Mouse (Mus musculus) heart, embryonic 11.5 days (tissue): Measurements from ENCODE around the gene Itgad. TPM values are rescaled to one million over a fixed set of nuclear protein-coding genes. Genes with fewer than 3 reads are reported as not detected.

ENCODE experiments used
- ATAC-seq: fragments of 200-750 bp; cut with Nextera tagmentation; replicated peaks from 2 replicates; pipeline ENCODE4 v1.8.0; 2017; ENCODE audit warnings: moderate library complexity; ENCODE audit not compliant: insufficient number of reproducible peaks, low FRiP score, low TSS enrichment
- H3K27ac ChIP-seq: fragments of 300-500 bp; sonication (generic); 2 replicates; pipeline ENCODE4 v1.5.1; 2014; ENCODE audit warnings: mild to moderate bottlenecking, low read depth, low read length
- H3K27me3 ChIP-seq: fragments of 300-500 bp; sonication (generic); 2 replicates; pipeline ENCODE4 v1.6.1; 2014; ENCODE audit warnings: mild to moderate bottlenecking, low read length, mixed read lengths; ENCODE audit not compliant: control insufficient read depth, insufficient read depth
- H3K36me3 ChIP-seq: fragments of 300-500 bp; sonication (generic); 2 replicates; pipeline ENCODE4 v1.6.1; 2014; ENCODE audit warnings: mild to moderate bottlenecking, low read length, moderate library complexity, mixed read lengths; ENCODE audit not compliant: control insufficient read depth, insufficient read depth
- H3K4me1 ChIP-seq: fragments of 300-500 bp; sonication (generic); 2 replicates; pipeline ENCODE4 v1.6.1; 2014; ENCODE audit warnings: low read length; ENCODE audit not compliant: control insufficient read depth, insufficient read depth
- H3K4me2 ChIP-seq: fragments of 300-500 bp; sonication (generic); 2 replicates; pipeline ENCODE4 v1.6.1; 2014; ENCODE audit warnings: mild to moderate bottlenecking, moderate library complexity
- H3K4me3 ChIP-seq: fragments of 300-500 bp; sonication (generic); 2 replicates; pipeline ENCODE4 v1.5.1; 2014; ENCODE audit warnings: low read depth, low read length
- H3K9ac ChIP-seq: fragments of 300-500 bp; sonication (generic); 2 replicates; pipeline ENCODE4 v1.6.1; 2014; ENCODE audit warnings: mild to moderate bottlenecking, low read depth, low read length, moderate library complexity
- H3K9me3 ChIP-seq: fragments of 300-500 bp; sonication (generic); replicated peaks from 2 replicates; pipeline ENCODE4 v1.6.1; 2016; ENCODE audit warnings: low read length; ENCODE audit not compliant: control insufficient read depth
- WGBS: fragments of 180-500 bp; shearing (Covaris S2); extraction: QIAGEN DNeasy Blood & Tissue Kit; methylation state at CpG from one replicate; pipeline ENCODE4 v1.1.7; 2014; ENCODE audit not compliant: insufficient replicate concordance; 5-methylcytosine and 5-hydroxymethylcytosine counted together
- polyA plus RNA-seq: library from polyadenylated mRNA; unstranded; fragments of >200 nt; fragmentation: Nextera tagmentation; extraction: Ambion mirVana; gene quantifications from 2 replicates; pipeline ENCODE4 v1.2.1, GENCODE M21; 2014

The Itgad gene
- polyA plus RNA-seq, 1 experiment from 2014 or later, result not detected

DNA sequence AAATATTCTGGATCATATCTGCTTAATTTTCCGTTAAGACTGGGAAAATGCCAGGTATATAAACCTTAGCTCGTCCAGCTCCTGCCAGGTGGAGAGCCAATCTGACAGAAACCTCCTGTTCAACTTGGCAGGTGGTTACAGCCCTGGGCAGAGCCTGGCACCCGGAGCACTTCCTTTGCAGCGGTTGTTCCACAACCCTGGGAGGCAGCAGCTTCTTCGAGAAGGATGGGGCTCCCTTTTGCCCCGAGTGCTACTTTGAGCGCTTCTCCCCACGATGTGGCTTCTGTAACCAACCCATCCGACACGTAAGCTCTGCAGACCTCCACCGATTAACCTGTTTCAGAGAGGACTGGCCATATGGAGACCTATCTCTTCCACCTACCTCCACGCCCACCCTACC, 97.8 kb downstream of the Itgad start:
- Histone ChIP-seq H3K27ac (no peak overlapping the region), H3K36me3 (peaks cover 13% of the 10 kb centered on the region; the same call in 1 of the 2 replicates), H3K27me3 (no peaks in the 10 kb centered on the region), H3K4me2 (peak overlapping the region; percentile 27; the same call in 1 of the 2 replicates), H3K4me1 (peaks cover 13% of the 10 kb centered on the region), H3K9me3 (no peaks in the 10 kb centered on the region), H3K9ac (no peak overlapping the region), H3K4me3 (no peak overlapping the region)
- WGBS, result 64% methylated on average over 12 of the region's 12 CpGs
- ATAC-seq, result no peak

DNA sequence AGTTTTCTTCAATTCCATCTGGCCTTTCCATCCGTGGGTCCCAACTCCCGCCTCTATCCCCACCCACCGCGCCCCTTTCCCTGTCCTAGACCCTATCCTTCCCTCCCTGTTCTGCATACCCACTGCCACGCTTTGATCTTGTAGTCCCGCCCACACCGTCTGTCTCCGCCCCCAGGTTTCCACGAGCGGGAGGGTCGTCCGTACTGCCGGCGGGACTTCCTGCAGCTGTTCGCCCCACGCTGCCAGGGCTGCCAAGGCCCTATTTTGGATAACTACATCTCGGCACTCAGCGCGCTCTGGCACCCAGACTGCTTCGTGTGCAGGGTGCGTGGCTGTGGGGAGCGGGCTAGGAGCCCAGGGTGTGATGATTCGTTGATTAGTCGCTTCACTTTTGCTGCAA, 98.4 kb downstream of the Itgad start:
- no peak overlapping the region for H3K9ac ChIP-seq
- H3K4me1 ChIP-seq, result peaks cover 19% of the 10 kb centered on the region
- H3K4me3 ChIP-seq, result no peak overlapping the region
- peak overlapping the region; percentile 27 for H3K4me2 ChIP-seq
- H3K36me3 ChIP-seq, result peaks cover 13% of the 10 kb centered on the region; the same call in 1 of the 2 replicates
- no peaks in the 10 kb centered on the region for H3K9me3 ChIP-seq
- ATAC-seq, result no peak
- H3K27ac ChIP-seq, result no peak overlapping the region
- 27% methylated on average over 24 of the region's 24 CpGs for WGBS
- no peaks in the 10 kb centered on the region for H3K27me3 ChIP-seq

DNA sequence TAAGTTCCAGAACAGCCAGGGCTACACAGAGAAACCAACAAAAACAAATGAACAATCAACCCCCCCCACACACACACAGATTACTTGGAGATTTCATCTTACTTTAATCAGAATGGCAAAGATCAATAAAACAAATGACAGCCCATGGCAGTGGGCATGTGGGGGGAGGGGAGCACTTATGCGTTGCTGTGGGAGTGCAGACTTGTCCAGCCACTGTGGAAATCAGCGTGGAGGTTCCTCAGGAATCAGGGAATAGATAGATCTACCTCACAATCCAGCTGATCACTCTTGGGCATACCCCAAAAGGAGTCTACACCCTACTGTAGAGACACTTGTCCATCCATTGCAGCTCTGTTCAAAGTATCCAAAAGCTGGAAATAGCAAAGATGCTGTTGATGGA, 100.8 kb downstream of the Itgad start:
- Histone ChIP-seq H3K27me3 (no peaks in the 10 kb centered on the region), H3K27ac (no peak overlapping the region), H3K9ac (no peak overlapping the region), H3K4me3 (no peak overlapping the region), H3K36me3 (peaks cover 8% of the 10 kb centered on the region; the same call in 1 of the 2 replicates), H3K4me2 (no peak overlapping the region), H3K4me1 (peaks cover 10% of the 10 kb centered on the region), H3K9me3 (no peaks in the 10 kb centered on the region)
- no peak for ATAC-seq
- 63% methylated on average over 2 of the region's 2 CpGs for WGBS

DNA sequence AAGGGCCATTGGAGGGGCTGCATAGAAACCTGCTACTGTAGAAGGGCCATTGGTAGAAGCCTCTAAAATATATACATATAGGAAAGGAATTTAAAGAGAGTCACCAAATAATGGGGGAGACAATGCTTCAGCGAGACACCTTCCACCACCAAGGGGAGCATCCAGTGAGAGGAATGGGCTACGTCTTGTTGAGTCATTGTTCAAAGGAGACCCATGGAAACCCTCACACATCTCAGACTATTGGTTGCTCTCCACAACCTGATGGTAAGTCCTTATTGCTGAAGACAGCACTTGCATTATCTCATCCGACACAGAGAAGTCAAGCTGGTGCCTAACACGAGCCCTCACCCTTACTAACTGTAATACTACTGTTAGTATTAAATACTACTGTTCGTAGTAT, 101.6 kb downstream of the Itgad start:
- 80% methylated on average over 5 of the region's 5 CpGs for WGBS
- Histone ChIP-seq H3K27ac (no peak overlapping the region), H3K9ac (no peak overlapping the region), H3K4me2 (no peak overlapping the region), H3K9me3 (no peaks in the 10 kb centered on the region), H3K27me3 (no peaks in the 10 kb centered on the region), H3K36me3 (peaks cover 6% of the 10 kb centered on the region; the same call in 1 of the 2 replicates), H3K4me3 (no peak overlapping the region), H3K4me1 (peaks cover 10% of the 10 kb centered on the region)
- ATAC-seq, result no peak

DNA sequence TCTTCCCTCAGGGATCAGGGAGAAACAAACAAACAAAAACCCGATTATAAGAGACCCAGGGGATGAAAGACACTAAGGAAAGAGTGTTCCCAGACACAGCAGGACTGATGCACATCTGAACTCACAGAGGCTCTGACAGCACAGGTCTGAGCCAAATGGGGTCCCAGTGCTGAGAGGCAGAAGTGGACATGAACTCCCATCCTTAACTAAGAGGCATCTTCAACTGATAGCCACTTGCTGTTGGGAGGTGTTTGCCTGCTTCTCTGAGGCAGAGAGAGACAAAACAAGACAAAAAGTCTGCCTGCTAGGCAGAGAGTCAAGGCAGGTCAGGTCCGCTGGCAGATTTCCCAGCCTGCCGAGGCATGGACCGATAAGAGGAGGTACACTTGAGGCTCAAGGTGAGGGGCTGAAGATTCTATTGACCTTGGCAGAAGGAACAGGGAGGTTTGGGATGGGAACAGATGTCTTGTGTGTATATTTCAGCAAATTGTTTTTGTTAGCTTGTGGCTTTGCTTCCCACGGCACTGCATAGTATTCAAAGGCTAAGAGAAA, 102.7 kb downstream of the Itgad start:
- Histone ChIP-seq H3K4me1 (peaks cover 10% of the 10 kb centered on the region), H3K36me3 (0 out of 2 replicates have a peak, but pooled peaks cover 6% of the 10 kb centered on the region), H3K4me2 (no peak overlapping the region), H3K9ac (no peak overlapping the region), H3K4me3 (no peak overlapping the region), H3K27ac (no peak overlapping the region), H3K9me3 (no peaks in the 10 kb centered on the region), H3K27me3 (no peaks in the 10 kb centered on the region)
- no peak for ATAC-seq
- 35% methylated on average over 5 of the region's 5 CpGs for WGBS

DNA sequence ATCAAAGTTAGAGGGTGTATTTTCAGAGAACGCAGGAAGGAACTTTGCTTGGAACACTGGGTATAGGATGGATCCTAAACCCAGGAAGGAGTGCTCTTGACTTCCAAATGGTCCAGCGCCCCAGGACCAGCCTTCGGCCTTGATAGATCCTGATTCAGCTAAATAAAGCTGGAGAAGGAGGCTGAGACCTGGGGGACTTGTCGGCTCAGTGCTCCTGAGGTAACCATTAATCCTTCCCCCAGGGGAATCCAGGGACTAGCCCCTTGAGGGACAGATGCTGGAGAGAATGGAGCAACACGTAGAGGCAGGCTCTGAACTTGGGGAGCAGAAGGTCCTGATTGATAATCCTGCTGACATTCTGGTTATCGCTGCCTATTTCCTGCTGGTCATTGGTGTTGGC, 111.2 kb downstream of the Itgad start, which contains the start of gene Slc5a2:
Gene Slc5a2 (plus strand): TSS at position 247 of the 400 bp plus-strand sequence.
- Histone ChIP-seq H3K9ac (no peak within 1 kb of the TSS), H3K36me3 (no peaks in the 10 kb centered on the region), H3K4me1 (0 out of 2 replicates have a peak, but pooled peaks cover 4% of the 10 kb centered on the region), H3K27me3 (no peaks in the 10 kb centered on the region), H3K9me3 (no peaks in the 10 kb centered on the region), H3K27ac (no peak within 1 kb of the TSS), H3K4me2 (no peak within 1 kb of the TSS), H3K4me3 (no peak within 1 kb of the TSS)
- WGBS, result 71% methylated on average over 6 of the region's 6 CpGs
- ATAC-seq, result no peak

DNA sequence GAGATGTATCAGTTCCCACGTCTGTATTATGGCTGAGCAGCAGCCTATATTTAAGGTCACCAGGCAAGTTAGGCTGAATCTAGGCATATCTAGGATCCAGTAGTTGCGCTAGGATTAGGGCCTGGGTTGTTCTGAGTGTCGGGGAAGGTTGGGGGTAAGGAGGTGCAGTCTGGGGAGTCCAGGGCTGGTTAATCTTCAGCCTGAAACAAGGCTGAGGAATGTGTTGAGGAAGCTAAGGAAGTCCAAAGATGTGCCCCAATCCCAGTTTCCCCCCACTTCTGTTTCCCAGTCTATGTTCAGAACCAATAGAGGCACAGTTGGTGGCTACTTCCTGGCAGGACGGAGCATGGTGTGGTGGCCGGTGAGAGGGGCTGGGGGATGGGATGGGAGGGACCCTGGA, 111.9 kb downstream of the Itgad start:
- WGBS, result 70% methylated on average over 5 of the region's 5 CpGs
- H3K9me3 ChIP-seq, result no peaks in the 10 kb centered on the region
- H3K9ac ChIP-seq, result no peak overlapping the region
- H3K4me1 ChIP-seq, result 0 out of 2 replicates have a peak, but pooled peaks cover 4% of the 10 kb centered on the region
- H3K36me3 ChIP-seq, result no peaks in the 10 kb centered on the region
- H3K4me3 ChIP-seq, result no peak overlapping the region
- no peak for ATAC-seq
- no peak overlapping the region for H3K4me2 ChIP-seq
- H3K27me3 ChIP-seq, result no peaks in the 10 kb centered on the region
- H3K27ac ChIP-seq, result no peak overlapping the region

DNA sequence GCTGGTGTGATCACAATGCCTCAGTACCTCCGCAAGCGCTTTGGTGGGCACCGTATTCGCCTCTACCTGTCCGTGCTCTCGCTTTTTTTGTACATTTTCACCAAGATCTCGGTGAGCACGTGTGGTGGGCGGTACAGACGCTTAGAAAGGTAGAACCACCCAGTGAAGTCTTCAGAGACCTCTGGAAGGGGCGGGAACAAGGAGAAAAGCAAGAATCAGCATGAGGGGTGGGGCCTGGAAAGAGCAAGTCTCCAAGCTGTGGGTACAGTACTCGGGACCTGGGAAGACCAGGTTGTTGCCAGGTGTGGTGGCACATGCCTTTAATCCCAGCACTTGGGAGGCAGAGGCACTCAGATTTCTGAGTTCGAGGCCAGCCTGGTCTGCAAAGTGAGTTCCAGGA, 113.2 kb downstream of the Itgad start:
- WGBS, result 61% methylated on average over 13 of the region's 13 CpGs
- H3K4me3 ChIP-seq, result no peak overlapping the region
- peaks cover 8% of the 10 kb centered on the region; the same call in 1 of the 2 replicates for H3K36me3 ChIP-seq
- H3K27me3 ChIP-seq, result no peaks in the 10 kb centered on the region
- no peak overlapping the region for H3K27ac ChIP-seq
- H3K9me3 ChIP-seq, result no peaks in the 10 kb centered on the region
- H3K9ac ChIP-seq, result no peak overlapping the region
- ATAC-seq, result no peak
- 0 out of 2 replicates have a peak, but pooled peaks cover 4% of the 10 kb centered on the region for H3K4me1 ChIP-seq
- H3K4me2 ChIP-seq, result no peak overlapping the region

DNA sequence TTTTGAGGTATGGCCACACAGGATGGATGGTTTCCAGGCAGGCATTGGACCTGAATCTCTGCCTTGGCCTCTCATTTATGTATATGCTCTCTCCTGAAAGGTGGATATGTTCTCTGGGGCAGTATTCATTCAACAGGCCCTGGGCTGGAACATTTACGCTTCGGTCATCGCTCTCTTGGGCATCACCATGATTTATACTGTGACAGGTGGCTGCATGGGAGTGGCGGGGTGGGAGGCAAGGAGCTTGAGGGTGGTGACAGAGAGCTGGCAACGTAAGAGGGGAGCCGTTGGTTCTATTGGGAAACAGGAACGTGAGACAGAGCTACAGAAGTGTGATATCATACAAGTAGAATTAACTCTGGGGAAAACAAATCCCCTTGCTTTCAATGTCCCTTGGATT, 113.6 kb downstream of the Itgad start:
- no peaks in the 10 kb centered on the region for H3K27me3 ChIP-seq
- no peak overlapping the region for H3K4me2 ChIP-seq
- H3K4me3 ChIP-seq, result no peak overlapping the region
- no peak for ATAC-seq
- 0 out of 2 replicates have a peak, but pooled peaks cover 4% of the 10 kb centered on the region for H3K4me1 ChIP-seq
- 80% methylated on average over 7 of the region's 7 CpGs for WGBS
- H3K9ac ChIP-seq, result no peak overlapping the region
- H3K27ac ChIP-seq, result no peak overlapping the region
- peaks cover 10% of the 10 kb centered on the region; the same call in 1 of the 2 replicates for H3K36me3 ChIP-seq
- H3K9me3 ChIP-seq, result no peaks in the 10 kb centered on the region
